Mouse (Mus musculus): ENCODE results near the gene Hspa8. TPM values are rescaled to one million over a fixed set of nuclear protein-coding genes. Genes with fewer than 3 reads are reported as not detected.

Hspa8 gene
- polyA plus RNA-seq, 1 experiment = 307 TPM

DNA sequence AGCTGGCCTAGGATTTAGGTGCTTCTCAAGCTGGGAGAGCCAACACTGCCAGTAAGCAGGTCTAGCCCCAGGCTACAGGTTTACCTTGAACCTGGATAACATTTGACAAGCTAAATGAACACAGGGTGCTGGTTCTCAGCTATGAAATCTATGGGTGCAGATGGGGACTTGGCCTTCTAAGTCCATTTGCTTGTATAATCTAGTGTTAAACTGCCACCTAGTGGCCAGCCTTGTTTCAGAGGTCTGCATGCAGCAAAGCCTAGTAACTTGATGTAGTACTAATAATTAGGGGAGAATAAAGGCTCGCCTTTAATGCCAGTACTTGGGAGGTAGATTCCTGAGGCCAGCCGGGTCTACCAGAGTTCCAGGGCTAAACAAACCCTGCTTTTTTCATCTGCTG is 4.5 kb downstream of the Hspa8 start:
- no peak overlapping the region for H3K27ac ChIP-seq (ENCODE audit: control insufficient read depth, insufficient read depth, low read depth, low read length)
- TF ChIP-seq POLR2A (IDR thresholded peaks at IDR 0.05; ENCODE audit: control insufficient read depth, low read depth, low read length) = no peak
- TF ChIP-seq CTCF (IDR thresholded peaks at IDR 0.05; ENCODE audit: control insufficient read depth, insufficient read depth, insufficient replicate concordance, low read depth, low read length) = no peak
- H3K36me3 ChIP-seq (ENCODE audit: control insufficient read depth, insufficient read depth, low read length) = no peaks in the 10 kb centered on the region; the same call in 1 of the 2 replicates
- peaks cover 4% of the 10 kb centered on the region for H3K4me1 ChIP-seq (ENCODE audit: control insufficient read depth, insufficient read depth, low read length)
- H3K27me3 ChIP-seq (ENCODE audit: control insufficient read depth, insufficient read depth, low read length) = no peaks in the 10 kb centered on the region
- H3K4me3 ChIP-seq (ENCODE audit: control insufficient read depth, low read depth, low read length) = no peak overlapping the region

DNA sequence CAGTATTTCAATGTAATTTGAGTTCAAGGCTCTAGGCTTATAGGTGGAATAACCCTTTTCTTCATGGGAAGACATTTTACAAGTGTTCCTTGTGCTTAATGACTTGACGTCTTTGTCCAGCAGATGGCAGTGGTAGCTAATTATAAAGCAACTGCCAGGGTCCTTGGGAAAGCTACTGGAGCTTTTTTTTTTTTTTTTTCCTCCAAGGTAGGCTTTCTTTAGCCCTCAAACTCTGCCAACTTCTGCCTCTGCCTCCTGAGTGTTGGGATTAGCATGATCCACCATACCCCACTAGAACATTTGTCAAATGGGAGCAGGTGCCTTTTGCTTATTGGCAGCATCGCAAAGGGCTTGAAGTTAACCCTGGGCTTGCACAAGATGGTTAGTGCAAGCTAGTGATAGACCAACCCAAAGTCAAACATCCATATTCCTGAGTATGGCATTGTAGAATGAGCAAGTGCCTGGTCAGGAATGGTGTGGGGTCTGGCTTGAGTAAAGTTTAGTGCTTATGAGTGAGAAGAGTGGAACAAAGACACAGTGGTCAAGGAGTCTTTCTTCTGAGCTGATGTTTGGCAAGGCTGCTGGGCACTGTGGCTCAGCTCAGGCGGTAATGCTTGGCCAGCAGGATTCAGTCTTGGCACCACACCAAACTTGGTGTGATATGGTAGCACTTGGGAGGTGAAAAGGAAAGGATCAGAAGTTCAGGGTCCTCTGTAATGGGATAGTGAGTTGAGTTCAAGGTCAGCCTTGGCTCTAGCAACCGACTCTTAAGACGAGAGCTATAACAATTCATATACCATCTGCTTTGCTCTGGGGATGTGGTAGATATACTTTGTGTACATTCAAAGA is 5.9 kb downstream of the Hspa8 start:
- Histone ChIP-seq H3K4me3 (ENCODE audit: control insufficient read depth, low read depth, low read length) (no peak overlapping the region), H3K36me3 (ENCODE audit: control insufficient read depth, insufficient read depth, low read length) (no peaks in the 10 kb centered on the region; the same call in 1 of the 2 replicates), H3K27ac (ENCODE audit: control insufficient read depth, insufficient read depth, low read depth, low read length) (no peak overlapping the region), H3K27me3 (ENCODE audit: control insufficient read depth, insufficient read depth, low read length) (no peaks in the 10 kb centered on the region), H3K4me1 (ENCODE audit: control insufficient read depth, insufficient read depth, low read length) (peaks cover 2% of the 10 kb centered on the region)
- no peak for TF ChIP-seq CTCF (IDR thresholded peaks at IDR 0.05; ENCODE audit: control insufficient read depth, insufficient read depth, insufficient replicate concordance, low read depth, low read length)
- TF ChIP-seq POLR2A (IDR thresholded peaks at IDR 0.05; ENCODE audit: control insufficient read depth, low read depth, low read length) = no peak

DNA sequence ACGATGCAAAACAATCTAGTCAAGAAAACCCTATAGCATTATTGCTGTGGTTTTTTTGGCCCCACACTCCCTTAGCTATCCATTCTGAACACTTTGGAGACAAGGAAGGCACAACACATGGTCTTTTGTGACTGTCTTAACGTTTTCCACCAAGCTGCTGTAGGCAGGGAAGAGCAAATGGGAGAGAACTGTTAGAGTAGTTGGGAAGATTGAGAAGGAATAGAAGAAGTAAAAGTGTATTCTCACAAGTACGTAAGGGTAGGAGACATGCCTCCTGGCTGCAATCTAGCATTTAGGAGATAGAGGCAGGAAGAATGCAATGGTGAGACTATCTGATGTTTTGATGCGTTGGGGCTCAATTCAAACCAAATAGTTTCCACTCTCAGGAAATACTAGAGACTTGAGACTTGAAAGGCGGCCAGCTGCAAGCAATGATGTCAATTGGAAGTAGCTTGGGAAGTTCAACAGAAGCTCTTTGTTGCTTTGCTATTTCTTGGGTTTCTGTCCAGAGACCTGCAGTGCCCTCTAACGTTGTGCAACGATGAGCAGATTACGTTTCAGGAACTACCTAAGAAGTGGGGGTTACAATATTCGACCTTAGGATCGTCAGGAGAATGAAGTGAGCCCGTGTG is 6.6 kb downstream of the Hspa8 start:
- no peaks in the 10 kb centered on the region for H3K4me1 ChIP-seq (ENCODE audit: control insufficient read depth, insufficient read depth, low read length)
- H3K4me3 ChIP-seq (ENCODE audit: control insufficient read depth, low read depth, low read length) = no peak overlapping the region
- TF ChIP-seq POLR2A (IDR thresholded peaks at IDR 0.05; ENCODE audit: control insufficient read depth, low read depth, low read length) (no peak), CTCF (IDR thresholded peaks at IDR 0.05; ENCODE audit: control insufficient read depth, insufficient read depth, insufficient replicate concordance, low read depth, low read length) (no peak)
- no peaks in the 10 kb centered on the region for H3K27me3 ChIP-seq (ENCODE audit: control insufficient read depth, insufficient read depth, low read length)
- no peaks in the 10 kb centered on the region; the same call in 1 of the 2 replicates for H3K36me3 ChIP-seq (ENCODE audit: control insufficient read depth, insufficient read depth, low read length)
- no peak overlapping the region for H3K27ac ChIP-seq (ENCODE audit: control insufficient read depth, insufficient read depth, low read depth, low read length)

GRCm38 (mm10) chr9:40808061-40808906 is 7.5 kb downstream of the Hspa8 start:
- TF ChIP-seq POLR2A (IDR thresholded peaks at IDR 0.05; ENCODE audit: control insufficient read depth, low read depth, low read length) (no peak), CTCF (IDR thresholded peaks at IDR 0.05; ENCODE audit: control insufficient read depth, insufficient read depth, insufficient replicate concordance, low read depth, low read length) (no peak)
- Histone ChIP-seq H3K27ac (ENCODE audit: control insufficient read depth, insufficient read depth, low read depth, low read length) (no peak overlapping the region), H3K4me3 (ENCODE audit: control insufficient read depth, low read depth, low read length) (no peak overlapping the region), H3K27me3 (ENCODE audit: control insufficient read depth, insufficient read depth, low read length) (no peaks in the 10 kb centered on the region), H3K4me1 (ENCODE audit: control insufficient read depth, insufficient read depth, low read length) (no peaks in the 10 kb centered on the region), H3K36me3 (ENCODE audit: control insufficient read depth, insufficient read depth, low read length) (no peaks in the 10 kb centered on the region; the same call in 1 of the 2 replicates)

DNA sequence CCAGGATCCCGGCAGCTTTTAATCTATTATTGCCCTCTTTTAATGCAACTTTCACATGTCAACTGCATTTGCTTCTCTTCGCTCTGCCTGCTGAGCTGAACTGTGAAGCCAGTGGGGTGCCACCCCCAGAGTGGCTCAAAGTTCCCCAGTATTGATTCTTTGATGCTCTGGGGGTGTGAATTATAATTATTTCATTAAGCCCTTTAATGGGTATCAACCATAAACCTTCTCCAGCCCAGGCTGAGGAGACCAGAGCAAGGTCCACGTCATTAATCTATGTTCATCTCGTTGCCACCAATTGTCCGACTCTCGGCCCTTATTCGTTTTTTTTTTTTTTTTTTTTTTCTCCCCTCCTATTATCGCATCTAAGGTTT is 8.1 kb downstream of the Hspa8 start:
- Histone ChIP-seq H3K27ac (ENCODE audit: control insufficient read depth, insufficient read depth, low read depth, low read length) (no peak overlapping the region), H3K36me3 (ENCODE audit: control insufficient read depth, insufficient read depth, low read length) (no peaks in the 10 kb centered on the region; the same call in 1 of the 2 replicates), H3K27me3 (ENCODE audit: control insufficient read depth, insufficient read depth, low read length) (no peaks in the 10 kb centered on the region), H3K4me3 (ENCODE audit: control insufficient read depth, low read depth, low read length) (no peak overlapping the region), H3K4me1 (ENCODE audit: control insufficient read depth, insufficient read depth, low read length) (no peaks in the 10 kb centered on the region)
- TF ChIP-seq POLR2A (IDR thresholded peaks at IDR 0.05; ENCODE audit: control insufficient read depth, low read depth, low read length) (no peak), CTCF (IDR thresholded peaks at IDR 0.05; ENCODE audit: control insufficient read depth, insufficient read depth, insufficient replicate concordance, low read depth, low read length) (no peak)

- Histone ChIP-seq H3K27ac (ENCODE audit: control insufficient read depth, insufficient read depth, low read depth, low read length) (no peak overlapping the region), H3K27me3 (ENCODE audit: control insufficient read depth, insufficient read depth, low read length) (no peaks in the 10 kb centered on the region), H3K36me3 (ENCODE audit: control insufficient read depth, insufficient read depth, low read length) (no peaks in the 10 kb centered on the region), H3K4me3 (ENCODE audit: control insufficient read depth, low read depth, low read length) (no peak overlapping the region), H3K4me1 (ENCODE audit: control insufficient read depth, insufficient read depth, low read length) (no peaks in the 10 kb centered on the region)
- TF ChIP-seq CTCF (IDR thresholded peaks at IDR 0.05; ENCODE audit: control insufficient read depth, insufficient read depth, insufficient replicate concordance, low read depth, low read length) = peak; percentile 15; the same call in 1 of the 2 replicates
- TF ChIP-seq POLR2A (IDR thresholded peaks at IDR 0.05; ENCODE audit: control insufficient read depth, low read depth, low read length) = no peak
Observed at GRCm38 (mm10) chr9:40811860-40812259, 11.1 kb downstream of the Hspa8 start.

- no peaks in the 10 kb centered on the region for H3K27me3 ChIP-seq (ENCODE audit: control insufficient read depth, insufficient read depth, low read length)
Observed at GRCm38 (mm10) chr9:40814060-40814459, 13.3 kb downstream of the Hspa8 start.

More at GRCm38 (mm10) chr9:40814060-40814459, 13.3 kb downstream of the Hspa8 start:
- TF ChIP-seq CTCF (IDR thresholded peaks at IDR 0.05; ENCODE audit: control insufficient read depth, insufficient read depth, insufficient replicate concordance, low read depth, low read length) = no peak
- no peak for TF ChIP-seq POLR2A (IDR thresholded peaks at IDR 0.05; ENCODE audit: control insufficient read depth, low read depth, low read length)
- no peaks in the 10 kb centered on the region for H3K36me3 ChIP-seq (ENCODE audit: control insufficient read depth, insufficient read depth, low read length)
- no peak overlapping the region for H3K27ac ChIP-seq (ENCODE audit: control insufficient read depth, insufficient read depth, low read depth, low read length)
- H3K4me1 ChIP-seq (ENCODE audit: control insufficient read depth, insufficient read depth, low read length) = no peaks in the 10 kb centered on the region
- no peak overlapping the region for H3K4me3 ChIP-seq (ENCODE audit: control insufficient read depth, low read depth, low read length)

All from testis, adult 2 months (tissue).